Mouse (Mus musculus) cerebellum, adult 11-12 months (tissue): ENCODE results near the gene Prlh.

ENCODE experiments used
- DNase-seq: peaks from one replicate; pipeline ENCODE4 v3.0.0; 2022

Prlh gene

DNA sequence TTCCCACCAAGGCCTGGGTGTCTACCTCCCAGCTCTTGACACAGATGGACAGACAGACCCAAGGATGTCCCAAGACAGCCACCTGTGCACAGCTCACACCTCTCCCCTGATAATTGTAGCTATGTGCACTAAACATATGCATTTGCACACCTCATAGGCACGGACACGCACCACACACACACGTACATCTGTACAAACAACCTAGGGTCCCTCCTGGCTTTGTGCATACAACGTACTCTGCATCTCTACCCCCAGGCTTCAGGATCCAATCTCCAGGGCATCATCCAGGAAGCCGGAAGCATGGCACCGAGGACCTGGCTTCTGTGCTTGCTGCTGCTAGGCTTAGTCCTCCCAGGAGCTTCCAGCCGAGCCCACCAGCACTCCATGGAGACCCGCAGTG lies at the start of gene Prlh:
Gene Prlh (plus strand): TSS at position 301 of the 400 bp plus-strand sequence.
- DNase-seq, result no peak

DNA sequence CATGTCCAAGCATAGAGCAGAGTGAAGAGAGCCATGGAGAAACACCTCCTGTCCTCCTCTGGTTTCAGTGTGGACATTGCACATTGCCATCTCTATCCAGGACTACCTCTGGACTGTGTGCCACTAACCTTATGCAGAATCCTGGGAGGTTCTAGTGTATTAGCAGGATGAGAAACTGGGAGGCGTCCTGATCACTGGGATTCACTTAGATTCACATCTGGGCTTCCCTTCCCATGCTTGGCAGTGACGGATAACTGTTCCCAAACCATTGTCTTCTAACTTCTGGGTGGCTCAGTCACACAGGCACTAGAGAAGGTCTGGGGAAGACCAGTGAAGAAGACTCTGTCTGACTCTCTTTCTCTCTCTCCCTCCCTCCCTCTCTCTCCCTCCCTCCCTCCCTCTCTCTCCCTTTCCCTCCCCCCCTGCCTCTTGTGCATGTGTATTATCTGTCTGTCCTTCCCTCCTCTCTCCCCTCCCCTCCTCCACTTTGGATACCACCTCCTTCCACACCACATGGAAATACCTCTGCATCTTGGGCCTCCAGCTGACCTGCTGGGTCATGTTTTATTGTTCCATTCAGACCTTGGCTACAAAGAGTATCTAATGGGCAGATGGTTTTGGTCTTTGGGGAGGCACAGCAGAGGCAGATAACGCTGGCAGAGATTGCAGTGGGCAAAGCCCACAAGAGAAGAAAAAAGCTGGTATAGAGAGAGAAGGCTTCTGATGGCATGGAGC lies 49.5 kb upstream of the Prlh start:
- no peak for DNase-seq

DNA sequence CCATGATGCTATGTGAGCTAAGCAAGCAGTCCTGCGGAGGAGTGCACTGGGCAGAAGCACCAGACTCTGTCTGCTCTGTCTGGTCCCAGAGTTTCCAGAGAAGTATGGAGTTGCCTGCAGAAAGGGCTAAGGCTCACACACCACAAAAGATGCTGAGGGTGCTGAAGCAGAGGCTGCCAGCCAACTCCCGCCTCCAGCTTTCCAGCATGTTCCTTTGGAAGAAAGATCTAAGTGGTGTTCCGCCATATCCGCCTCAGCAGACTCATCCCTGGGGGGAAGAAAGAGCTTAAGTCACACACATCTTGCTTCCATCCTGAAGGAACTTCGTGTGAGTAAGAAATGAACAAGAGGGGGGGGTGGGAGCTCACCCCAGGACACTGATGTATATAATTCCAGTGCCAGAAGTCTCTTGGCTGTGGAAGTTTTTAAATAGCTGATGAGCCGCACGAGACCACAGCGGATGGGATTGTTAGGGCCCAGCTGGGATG lies 48.9 kb upstream of the Prlh start:
- no peak for DNase-seq

DNA sequence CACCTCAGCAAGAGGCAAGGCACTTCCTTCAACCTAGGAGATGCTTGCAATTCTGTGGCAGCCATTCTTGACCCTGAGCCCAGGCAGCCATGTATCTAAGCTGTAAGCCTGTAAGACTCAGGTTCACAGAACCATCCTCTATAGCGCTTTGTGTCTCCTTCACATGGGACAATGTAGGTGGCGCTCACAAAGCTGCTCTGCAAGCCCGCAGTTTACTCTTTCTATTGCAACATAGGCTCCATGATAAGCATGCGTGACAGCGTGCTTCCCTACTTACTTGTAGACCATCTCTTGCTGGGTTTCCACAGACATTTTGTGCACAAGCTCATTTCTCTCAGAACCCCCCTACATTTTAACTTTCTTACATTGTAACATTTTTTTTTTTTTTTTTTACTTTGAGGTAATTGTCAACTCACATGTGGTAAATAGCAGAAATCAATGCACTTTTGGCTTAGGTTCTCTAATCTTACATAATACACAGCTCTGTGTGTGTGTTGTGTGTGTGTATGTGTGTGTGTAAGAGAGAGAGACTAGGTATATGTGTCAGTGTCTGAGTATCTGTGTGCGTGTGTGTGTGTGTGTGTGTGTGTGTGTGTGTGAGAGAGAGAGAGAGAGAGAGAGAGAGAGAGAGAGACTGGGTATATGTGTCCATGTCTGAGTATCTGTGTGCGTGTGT lies 48.0 kb upstream of the Prlh start:
- no peak for DNase-seq

DNA sequence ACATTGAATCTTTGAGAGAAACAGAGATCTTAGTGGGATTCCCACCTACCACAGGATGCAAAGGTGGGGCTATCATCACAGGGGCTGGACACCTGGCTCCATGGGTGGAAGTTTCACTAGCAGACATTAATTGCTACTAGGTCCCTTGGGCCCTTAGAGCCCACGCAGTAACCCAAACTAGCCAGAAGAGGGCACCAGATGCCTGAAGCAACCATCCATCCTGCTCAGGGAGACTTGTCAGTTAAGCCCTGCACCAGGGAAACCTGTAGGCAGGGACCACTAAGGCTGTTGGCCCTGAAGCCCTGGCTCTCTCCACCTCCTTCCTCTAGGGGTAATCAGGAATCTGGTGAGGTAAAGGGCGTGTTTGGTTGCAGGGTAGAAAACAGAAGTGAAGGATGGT lies 46.6 kb upstream of the Prlh start:
- no peak for DNase-seq

DNA sequence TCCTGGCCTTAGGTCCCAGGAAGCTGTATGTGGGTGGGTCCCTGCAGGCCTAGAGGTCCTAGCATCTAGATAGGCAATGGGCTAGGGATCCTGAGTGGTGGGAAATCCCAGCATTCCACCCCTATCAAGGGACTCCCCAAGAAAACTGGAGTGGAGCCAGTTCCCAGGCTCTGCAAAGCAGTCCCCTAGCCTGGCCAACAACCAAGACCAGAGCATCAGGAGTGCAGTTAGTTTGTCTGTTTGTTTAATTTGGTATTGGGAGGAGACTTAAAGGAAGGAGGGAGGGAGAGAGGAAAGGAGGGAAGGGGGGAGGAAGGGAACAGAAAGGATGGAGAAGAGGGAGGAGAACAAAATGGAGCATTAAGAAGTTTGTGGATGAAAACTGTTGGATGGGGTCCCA lies 43.7 kb upstream of the Prlh start:
- DNase-seq, result no peak

DNA sequence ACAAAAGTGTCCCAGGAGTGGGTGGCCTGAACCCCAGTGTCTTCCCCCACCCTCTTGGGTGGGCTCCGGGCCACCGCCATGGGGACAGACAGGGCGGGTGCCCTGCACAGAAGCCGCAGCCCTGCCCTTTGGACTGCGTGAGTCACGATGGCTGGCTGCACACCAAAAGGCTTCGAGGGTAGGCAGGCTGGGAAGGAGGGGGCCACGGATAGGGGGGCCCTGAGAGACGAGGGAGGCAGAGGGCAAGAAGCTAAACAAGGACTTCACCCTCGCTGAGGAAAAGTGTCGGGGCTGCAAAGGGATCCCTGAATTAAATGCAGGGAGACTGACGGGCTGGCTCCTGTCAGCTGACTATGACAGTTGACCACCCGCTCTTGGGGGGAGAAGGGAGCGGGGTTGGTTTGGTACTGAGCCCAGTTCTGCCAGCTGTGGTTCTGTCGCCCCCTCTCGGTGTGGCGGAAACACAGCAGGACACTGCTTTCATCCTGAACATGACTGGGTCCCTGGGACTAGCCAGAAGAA lies 43.2 kb upstream of the Prlh start:
- no peak for DNase-seq

DNA sequence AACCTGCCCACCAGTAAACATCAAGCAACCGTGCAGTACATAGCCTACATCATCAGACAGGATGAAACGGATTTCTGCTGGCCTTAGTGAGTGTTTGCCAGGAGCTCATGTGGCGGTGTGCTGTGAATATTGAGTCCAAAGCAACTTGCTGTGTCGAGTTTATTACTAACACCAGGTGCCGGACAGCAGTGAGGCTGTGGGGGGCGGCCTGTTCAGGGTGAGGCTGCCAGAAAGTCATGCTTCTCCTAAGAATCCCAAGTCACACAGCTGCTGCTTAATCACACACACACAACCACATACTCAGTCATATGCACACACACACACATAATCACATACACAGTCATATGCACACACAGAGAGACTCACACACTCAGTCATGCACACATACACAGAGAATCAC lies 39.7 kb upstream of the Prlh start:
- no peak for DNase-seq

DNA sequence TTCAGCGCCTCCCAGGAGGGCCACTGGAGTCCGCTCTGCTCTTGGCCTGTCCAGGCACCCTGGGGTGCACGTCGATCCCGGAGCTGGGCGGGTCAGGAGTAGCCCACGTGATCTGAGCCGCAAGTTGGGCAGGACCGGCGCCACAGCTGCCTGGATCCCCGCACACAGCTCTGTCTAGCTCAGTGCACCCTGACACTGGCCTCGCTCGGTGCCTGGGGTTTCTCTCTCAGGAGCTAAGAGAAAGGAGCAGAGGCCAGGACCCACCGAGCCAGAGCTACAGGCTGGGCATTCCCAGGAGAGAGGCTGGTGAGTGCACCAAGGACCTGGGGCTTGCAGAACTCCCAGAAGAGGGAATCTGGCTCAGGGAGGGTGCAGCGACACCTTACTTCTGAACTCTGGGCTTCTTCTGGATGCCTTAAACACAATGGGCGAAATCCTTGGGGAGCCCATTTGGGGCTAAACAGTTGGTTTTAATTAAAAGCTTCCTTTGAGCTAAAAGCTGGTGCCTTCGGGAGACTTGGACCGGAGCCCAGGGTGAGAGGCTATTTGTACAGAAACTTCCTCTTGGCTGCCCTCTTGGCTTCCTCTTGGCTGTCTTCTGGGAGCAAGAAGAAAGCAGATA lies 37.8 kb upstream of the Prlh start, which contains the start of gene Mlph:
Gene Mlph (plus strand): TSS at position 138 of the 622 bp plus-strand sequence.
- DNase-seq, result no peak

DNA sequence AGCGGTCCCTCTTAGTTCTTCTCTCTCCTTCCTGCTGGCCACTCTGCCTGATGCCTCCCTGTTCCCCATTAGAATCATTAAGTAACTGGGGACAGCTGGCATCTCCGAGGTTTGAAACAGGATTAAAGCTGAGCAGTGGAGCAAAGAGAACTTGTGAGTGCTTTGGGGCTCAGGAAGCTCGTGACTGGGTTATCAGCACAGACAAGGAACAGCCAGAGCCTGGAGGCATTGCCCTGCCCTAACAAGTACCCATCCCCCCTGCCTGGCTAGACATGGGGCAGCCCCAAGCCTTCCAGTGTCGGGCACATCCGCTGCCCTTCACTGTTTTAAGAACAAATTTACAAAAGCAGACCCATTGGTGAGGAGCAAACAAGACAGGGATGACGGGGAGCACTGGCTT lies 35.4 kb upstream of the Prlh start:
- DNase-seq, result no peak

DNA sequence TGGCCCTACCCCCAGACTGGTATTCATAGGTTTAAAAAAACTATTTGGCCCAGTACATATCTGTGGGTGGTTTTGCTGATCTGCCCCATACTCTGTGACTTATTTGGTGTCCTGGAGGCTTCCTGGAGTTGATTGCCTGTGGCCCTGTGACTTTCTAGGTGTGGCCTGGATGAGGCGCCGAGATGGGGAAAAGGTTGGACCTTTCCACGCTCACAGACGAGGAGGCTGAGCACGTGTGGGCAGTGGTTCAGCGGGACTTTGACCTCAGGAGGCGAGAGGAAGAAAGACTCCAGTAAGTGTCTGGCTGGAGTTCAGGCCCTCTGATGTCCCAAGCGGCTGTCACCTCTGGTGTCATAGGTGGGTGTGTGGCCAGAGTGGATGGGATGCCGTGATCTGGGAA lies 31.2 kb upstream of the Prlh start:
- DNase-seq, result no peak

DNA sequence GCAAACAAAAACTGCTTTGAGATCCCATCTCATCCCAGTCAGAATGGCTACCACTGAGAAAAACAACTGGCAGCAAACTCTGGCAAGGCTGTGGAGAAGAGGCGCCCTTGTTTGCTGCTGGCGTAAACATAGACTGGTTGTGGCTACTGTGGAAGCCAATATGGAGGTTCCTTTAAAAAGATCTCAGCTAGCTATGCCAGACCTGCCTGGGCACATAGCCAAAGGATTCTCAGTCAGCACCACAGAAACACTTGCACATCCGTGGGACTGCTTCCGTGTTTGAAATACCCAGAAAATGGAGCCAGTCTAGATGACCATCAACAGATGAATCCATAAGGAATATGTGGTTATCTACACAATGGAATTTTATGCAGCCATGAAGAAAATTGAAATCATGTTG lies 26.9 kb upstream of the Prlh start:
- DNase-seq, result no peak

DNA sequence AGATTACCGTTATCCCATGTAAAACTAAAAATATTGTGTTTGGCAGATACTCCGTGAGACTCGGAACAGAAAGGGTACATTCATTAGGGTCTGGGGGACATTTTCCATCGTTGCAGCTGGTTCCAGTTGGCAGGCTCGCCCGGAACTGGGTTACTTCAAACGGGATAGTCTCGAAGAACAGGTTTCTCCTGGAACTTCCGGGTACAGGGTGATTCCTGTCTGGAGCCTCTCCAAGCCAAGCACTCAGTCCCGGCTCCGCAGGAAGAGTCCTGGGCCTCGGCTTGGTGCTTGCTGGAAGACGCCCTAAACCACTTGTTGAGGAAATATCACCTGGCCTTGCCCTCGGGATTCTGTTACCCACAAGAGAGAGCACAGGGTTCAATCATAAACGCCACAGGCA lies 25.6 kb upstream of the Prlh start:
- DNase-seq, result no peak

DNA sequence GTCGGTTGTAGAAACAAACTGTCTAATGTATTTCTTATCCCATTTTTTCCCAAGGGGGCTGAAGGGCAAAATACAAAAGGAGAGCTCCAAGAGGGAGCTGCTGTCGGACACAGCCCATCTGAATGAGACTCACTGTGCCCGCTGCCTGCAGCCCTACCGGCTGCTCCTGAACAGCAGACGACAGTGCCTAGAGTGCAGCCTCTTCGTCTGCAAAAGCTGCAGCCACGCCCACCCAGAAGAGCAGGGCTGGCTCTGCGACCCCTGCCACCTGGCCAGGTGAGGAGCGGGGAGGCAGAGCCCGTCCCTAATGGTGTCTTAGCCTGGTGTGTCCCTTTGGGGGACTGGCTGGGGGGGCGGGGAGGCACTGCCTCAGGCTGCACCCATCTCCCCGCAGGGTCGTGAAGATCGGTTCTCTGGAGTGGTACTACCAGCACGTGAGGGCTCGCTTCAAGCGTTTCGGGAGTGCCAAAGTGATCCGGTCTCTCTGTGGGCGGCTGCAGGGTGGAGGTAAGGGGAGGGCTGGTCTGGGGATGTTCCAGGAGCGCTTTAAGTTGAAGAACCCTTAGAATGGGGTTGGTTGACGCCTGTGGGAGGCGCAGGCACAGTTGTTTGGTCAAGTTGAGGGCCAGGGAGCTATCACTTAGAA lies 24.9 kb upstream of the Prlh start:
- DNase-seq, result no peak

DNA sequence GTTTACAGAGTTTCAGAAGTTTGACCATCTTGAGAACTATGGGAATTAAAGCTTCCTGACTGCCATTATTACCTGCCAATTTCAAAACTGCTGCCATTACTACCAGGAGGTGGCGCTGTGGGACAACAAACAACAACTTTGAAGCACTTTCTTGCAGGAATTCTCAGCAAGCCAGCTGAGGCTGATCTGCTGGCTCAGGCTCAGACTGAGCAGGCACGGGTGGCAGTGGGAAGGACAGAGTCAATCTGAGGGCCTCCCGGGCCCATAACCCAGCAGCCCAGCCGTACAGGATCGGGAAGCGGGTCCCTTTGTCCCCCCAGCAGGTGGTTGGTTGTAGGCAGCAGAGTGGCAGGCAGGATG lies 24.4 kb upstream of the Prlh start:
- DNase-seq, result peak; percentile 39

DNA sequence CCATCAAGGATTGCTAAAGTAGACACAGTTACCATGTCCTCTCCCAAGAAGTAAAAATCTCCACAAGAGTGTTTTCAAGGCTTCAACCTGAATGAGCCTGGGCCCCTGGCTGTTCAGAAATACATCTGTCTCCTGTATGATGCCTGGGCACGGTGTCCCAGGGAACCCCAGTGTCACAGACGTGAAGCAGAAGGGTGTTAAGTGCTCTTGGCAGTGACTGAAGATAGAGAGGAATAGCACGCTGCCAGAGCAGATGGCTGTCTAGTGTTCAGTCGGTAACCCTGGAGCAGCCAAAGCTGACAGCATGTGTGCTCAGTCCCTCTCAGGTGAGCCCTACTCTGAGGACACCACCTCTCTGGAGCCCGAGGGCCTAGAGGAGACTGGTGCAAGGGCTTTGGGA lies 19.9 kb upstream of the Prlh start:
- DNase-seq, result peak; percentile 45

DNA sequence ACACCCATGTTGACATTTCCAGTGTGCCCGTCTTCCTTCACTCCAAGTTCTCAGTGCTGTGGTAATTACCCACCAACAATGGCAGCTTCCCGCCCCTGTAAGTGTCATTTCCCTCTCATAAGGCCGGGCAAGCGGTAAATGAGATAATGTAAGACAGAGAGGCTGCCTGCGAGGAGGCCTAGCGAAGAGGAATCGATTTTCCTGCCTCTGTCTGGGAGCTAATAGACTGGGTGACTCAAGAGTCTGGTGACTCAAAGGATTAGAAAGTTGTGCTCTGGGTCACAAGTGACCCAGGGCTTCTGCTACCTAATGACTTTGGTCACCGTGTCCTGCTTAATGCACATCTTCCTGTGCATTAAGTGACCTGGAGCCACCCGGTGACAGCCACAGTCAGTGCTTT lies 15.9 kb upstream of the Prlh start:
- no peak for DNase-seq

DNA sequence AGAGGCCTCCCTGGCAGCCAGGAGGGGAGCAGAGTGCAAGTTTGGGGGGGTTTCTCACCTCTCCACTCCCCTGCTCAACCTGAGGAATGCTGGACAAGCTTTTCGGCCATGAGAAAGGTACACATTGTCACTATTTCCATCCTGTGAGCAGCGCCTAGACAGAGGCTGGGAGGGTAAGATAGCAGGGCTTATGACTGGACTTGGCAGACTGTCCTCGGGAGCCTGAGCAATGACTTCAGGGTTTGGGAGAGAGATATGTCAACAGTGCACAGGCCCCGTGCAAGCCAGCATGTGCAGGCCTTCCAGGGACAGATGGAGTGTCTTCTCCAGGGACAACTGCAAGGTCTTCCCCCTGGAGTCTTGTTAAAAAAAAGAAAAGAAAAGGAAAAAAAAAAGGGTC lies 12.9 kb upstream of the Prlh start:
- DNase-seq, result no peak

DNA sequence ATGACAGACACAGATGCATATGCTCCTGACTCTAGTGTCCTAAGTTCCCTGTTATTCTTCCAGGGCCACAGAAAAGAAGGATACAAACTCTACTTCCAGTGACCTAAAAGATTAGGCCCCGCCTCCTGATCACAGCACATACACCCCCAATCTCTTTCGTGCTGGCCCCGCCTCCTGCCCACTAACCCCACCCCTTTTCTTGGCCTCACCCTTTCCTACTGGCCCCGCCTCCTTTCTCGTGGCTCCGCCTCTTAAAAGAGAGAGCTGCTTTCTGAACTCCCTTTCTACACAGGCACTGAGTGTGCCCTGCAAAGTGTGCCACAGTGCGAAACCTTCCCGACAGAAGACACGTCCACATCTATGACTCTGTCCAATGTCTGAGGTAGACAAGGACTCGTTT lies 7.7 kb upstream of the Prlh start:
- no peak for DNase-seq

DNA sequence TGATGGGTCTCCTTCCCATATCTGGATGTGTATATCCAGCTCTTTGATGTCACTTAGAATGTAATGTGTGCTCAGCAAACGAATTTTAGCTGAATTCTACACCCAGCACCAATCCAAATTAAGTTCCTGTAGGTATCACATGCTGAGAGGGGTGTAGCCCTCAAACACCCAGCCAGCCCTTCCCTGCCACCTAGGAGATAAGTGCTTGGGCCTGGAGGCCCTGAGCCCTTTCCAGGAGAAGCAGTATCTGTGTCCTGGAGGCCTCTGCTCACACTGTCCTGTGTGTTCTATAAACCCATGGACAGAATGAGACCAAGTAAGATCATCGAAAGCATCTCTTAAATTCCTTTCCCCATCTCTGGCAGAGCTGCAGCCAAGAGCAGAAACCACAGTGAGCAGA lies 5.7 kb upstream of the Prlh start:
- no peak for DNase-seq

DNA sequence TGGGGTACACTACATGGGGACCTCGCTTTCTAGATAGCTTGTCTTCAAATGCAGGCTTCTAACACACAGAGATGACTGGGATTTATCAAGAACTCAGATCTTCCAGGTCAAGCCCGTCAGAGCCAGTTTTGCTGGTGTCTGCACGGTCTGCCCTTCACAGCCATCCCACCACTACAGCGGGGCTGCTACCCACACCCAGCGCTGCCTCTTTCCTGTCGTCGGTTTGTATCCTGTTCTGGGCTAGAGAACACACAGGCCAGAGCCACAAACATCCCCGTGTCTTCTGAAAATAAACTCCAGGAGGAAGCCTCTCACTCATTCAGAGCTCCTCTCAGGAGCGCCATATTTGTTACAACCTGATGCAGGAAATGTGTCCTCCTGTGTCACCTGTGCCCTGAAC lies 3.6 kb upstream of the Prlh start:
- no peak for DNase-seq

DNA sequence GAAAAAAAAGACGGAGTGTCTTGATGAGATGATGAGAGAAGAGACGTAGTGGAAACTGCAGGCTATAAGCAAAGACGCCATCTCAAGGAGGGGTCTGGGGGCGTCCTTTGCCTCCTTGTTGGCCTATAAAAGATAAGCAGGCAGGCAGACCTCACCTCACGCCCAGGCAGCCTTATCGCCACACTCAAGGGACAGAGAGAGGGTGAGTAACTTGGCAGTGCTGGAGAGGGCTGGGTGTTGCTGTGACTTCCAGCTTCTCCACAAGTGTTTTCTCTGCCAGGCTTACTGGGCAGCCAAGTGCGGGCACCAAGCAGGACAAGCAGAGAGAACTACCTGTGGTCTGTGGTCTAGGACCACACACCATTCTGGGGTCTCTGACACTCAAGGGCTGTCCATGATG lies 1.2 kb upstream of the Prlh start:
- no peak for DNase-seq

DNA sequence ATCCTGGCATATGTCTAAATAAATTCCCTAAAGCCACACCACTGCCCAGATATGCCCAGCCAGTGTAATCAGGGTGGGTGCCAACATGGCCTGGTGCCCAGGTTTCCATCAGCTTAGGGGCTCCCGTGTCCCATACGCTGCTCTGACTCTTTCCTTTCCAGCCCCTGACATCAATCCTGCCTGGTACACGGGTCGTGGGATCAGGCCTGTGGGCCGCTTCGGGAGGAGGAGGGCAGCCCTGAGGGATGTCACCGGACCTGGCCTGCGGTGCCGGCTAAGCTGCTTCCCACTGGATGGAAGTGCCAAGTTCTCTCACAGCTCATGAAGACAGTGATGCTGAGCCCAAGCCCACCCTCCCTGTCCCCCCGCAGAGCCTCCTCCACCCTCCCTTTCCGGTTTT lies 780 bp downstream of the Prlh start:
- DNase-seq, result no peak
